Mouse (Mus musculus): Measurements from ENCODE around the gene Them4.

DNA sequence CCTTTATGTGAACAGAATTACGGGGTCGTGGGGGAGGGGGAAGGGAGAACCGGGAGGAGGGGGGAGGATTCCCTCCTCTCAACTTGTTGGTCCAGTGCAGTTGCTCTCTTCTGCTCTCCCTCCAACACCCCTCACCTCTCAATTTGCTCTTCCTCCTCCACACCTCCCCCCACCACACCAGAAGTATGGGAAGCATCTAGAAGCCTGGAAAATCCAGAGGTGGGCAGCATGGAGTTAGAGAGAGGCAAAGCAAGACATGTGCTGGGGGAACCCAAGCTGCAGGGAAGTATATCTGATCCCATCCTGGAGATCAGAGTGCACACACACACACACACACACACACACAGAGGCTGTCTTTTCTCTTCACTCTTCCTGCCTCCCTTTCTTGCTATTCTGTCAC, 62.1 kb downstream of the Them4 start:
- TF ChIP-seq CTCF (IDR thresholded peaks at IDR 0.05; ENCODE audit: insufficient read depth, low read length) (no peak), POLR2A (IDR thresholded peaks at IDR 0.05; ENCODE audit: borderline replicate concordance, extremely low read depth, low read depth, low read length) (no peak)
